Mouse (Mus musculus): ENCODE measurements around the gene Acap3. TPM values are rescaled to one million over a fixed set of nuclear protein-coding genes. Genes with fewer than 3 reads are reported as not detected.

The Acap3 gene
- 116 and 147 TPM in 2 replicates for total RNA-seq (2014; rRNA removed)
- polyA plus RNA-seq (2015; fragmentation: Nextera tagmentation; extraction: Ambion mirVana) = 84.2 and 95.3 TPM in 2 replicates

DNA sequence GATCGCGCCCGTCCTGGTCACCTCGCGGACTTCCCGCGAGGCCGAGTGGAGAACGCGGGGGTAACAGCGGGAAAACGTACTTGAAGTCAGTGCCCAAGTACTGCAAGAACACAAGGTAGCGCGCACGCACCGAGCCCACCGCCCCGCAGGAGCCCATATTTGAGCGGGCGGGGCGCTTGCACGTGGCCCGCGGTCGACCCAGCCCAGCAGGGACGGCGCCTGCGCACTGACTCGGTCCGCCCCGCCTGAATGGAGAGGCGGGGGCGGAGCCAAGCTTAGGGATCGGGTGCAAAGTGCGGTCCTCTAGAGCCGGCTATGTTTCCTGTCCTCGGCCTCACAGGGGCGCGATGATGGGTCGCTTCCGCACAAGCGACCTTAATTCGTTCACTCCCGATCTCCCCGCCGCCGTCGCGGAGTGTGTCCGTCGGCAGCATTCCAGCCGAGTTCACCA, at the start of gene Acap3, which contains the start of gene Pusl1:
Gene Acap3, plus strand, starts transcription at position 272 of the 451 bp plus-strand sequence.
Gene Pusl1, minus strand, starts transcription at position 231 of the 451 bp plus-strand sequence.
- Histone ChIP-seq H3K27ac (ENCODE audit: low read depth, low read length) (peak within 1 kb of the TSS; percentile 100), H3K9ac (peak within 1 kb of the TSS; percentile 98), H3K36me3 (ENCODE audit: insufficient read depth) (peaks cover 44% of the 10 kb centered on the region), H3K4me2 (ENCODE audit: low read depth) (peak within 1 kb of the TSS; percentile 97), H3K27me3 (ENCODE audit: insufficient read depth, low read length) (no peaks in the 10 kb centered on the region), H3K4me3 (ENCODE audit: low read depth, low read length) (peak within 1 kb of the TSS; percentile 92), H3K9me3 (ENCODE audit: low read length) (no peaks in the 10 kb centered on the region), H3K4me1 (ENCODE audit: insufficient read depth) (peaks cover 32% of the 10 kb centered on the region)
- 2% methylated on average over 52 of the region's 52 CpGs for WGBS
- TF ChIP-seq CTCF (IDR thresholded peaks at IDR 0.05; ENCODE audit: low read depth) = no peak
- DNase-seq (peak; percentile 99), ATAC-seq (peak; percentile 89)

DNA sequence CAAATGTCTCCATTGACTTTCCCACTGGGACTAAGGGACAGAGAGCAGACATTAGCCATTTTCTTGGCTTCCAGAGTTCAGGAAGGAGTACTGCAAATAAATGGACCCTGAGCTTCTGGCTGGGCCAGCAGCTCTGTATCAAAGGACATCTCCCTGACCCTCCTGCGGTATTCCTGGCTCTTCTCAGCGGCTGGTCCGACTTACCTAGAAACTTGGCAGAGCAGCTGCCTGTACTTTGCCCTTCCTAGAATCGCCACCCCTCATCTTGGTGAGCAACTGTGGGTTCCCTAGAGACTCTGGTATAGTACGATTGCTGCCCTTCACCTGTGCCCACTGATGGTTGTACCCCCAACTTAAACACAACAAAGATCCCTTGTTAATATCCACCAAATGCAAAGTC, 48.4 kb upstream of the Acap3 start:
- Histone ChIP-seq H3K4me2 (ENCODE audit: low read depth) (no peak overlapping the region), H3K9ac (no peak overlapping the region), H3K27ac (ENCODE audit: low read depth, low read length) (no peak overlapping the region), H3K4me1 (ENCODE audit: insufficient read depth) (peaks cover 8% of the 10 kb centered on the region), H3K27me3 (ENCODE audit: insufficient read depth, low read length) (no peaks in the 10 kb centered on the region), H3K9me3 (ENCODE audit: low read length) (no peaks in the 10 kb centered on the region), H3K4me3 (ENCODE audit: low read depth, low read length) (no peak overlapping the region), H3K36me3 (ENCODE audit: insufficient read depth) (0 out of 2 replicates have a peak, but pooled peaks cover 4% of the 10 kb centered on the region)
- DNase-seq = no peak
- TF ChIP-seq CTCF (IDR thresholded peaks at IDR 0.05; ENCODE audit: low read depth) = no peak
- 96% methylated on average over 5 of the region's 5 CpGs for WGBS
- ATAC-seq = no peak

DNA sequence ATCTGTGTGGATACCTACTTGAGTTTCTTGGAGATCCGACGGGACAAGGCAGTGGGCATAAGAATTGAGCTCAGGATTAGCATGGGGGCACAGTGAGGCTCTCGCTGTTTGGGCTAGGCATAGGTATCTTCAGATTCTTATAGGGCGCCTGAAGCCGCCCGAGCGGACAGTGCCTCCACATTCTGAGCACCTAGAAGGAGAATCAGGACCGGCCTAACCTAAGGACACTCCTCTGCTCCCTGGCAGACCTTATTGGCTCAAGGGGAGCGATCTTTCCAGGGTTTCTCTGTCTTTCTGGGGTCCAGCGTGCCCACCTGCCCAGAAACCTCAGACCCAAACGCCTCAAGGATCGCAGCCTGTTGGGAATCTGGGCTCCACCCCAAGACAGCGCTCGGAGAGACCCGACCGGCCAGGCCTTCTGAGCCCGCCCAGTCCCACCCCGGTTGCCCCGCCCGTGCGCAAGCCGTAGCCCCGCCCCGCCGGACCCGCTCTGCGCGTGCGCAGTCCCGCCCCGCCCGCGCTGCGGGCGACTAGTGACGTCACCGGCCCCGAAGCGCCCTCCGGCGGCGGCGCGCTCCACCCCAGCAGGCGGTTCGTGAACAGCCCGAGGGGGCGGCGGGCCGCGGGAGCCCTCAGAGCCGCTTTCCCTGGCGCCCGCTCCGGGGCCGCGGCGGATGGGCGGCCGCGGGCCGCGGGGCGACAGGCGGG, 44.6 kb upstream of the Acap3 start, which contains the start of gene Dvl1:
Gene Dvl1, plus strand, starts transcription at position 532 of the 708 bp plus-strand sequence.
- peak; percentile 61 for TF ChIP-seq CTCF (IDR thresholded peaks at IDR 0.05; ENCODE audit: low read depth)
- Histone ChIP-seq H3K36me3 (ENCODE audit: insufficient read depth) (0 out of 2 replicates have a peak, but pooled peaks cover 4% of the 10 kb centered on the region), H3K27ac (ENCODE audit: low read depth, low read length) (peak within 1 kb of the TSS; percentile 82), H3K4me1 (ENCODE audit: insufficient read depth) (peaks cover 23% of the 10 kb centered on the region), H3K27me3 (ENCODE audit: insufficient read depth, low read length) (no peaks in the 10 kb centered on the region), H3K9me3 (ENCODE audit: low read length) (no peaks in the 10 kb centered on the region), H3K4me3 (ENCODE audit: low read depth, low read length) (peak within 1 kb of the TSS; percentile 93), H3K4me2 (ENCODE audit: low read depth) (peak within 1 kb of the TSS; percentile 88), H3K9ac (peak within 1 kb of the TSS; percentile 92)
- ATAC-seq (peak; percentile 89), DNase-seq (peak; percentile 97)
- WGBS = 4% methylated on average over 54 of the region's 65 CpGs

DNA sequence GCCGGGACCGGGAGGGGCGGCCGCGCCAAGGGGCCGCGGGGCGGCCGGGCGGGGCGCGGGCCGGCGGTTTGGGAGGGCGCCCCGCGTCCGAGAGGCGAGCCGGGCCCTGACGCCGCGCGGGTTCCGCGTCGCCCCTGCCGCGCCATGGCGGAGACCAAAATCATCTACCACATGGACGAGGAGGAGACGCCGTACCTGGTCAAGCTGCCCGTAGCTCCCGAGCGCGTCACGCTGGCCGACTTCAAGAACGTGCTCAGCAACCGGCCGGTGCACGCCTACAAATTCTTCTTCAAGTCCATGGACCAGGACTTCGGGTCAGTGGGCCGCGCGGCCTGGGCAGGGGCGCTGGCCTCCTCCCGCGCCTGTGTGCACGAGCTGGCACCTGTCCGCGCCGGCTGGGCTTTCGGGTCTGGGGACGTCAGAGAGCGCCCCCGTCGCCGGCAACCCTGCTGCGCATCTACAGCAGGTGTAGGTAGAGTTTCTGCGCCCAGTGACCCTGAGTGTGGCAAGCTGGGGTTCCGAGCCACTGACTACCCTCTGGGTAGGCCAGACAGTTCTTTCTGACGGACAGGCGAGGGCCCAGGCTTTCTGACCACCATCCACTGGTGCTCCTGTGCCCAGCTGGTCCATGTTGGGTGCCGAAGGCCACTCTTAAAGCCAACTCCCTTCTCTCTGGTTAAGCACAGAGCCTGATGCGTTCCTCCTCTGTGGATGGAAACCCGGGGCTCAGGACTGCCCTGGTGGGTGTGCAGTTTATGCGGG, 43.9 kb upstream of the Acap3 start:
- H3K4me1 ChIP-seq (ENCODE audit: insufficient read depth) = peaks cover 23% of the 10 kb centered on the region
- peak overlapping the region; percentile 92 for H3K9ac ChIP-seq
- ATAC-seq (peak; percentile 19), DNase-seq (peak; percentile 41)
- 1% methylated on average over 63 of the region's 69 CpGs for WGBS
- H3K36me3 ChIP-seq (ENCODE audit: insufficient read depth) = no peaks in the 10 kb centered on the region
- no peaks in the 10 kb centered on the region for H3K27me3 ChIP-seq (ENCODE audit: insufficient read depth, low read length)
- H3K4me3 ChIP-seq (ENCODE audit: low read depth, low read length) = peak overlapping the region; percentile 93
- no peak; the same call in 1 of the 2 replicates for TF ChIP-seq CTCF (IDR thresholded peaks at IDR 0.05; ENCODE audit: low read depth)
- no peaks in the 10 kb centered on the region for H3K9me3 ChIP-seq (ENCODE audit: low read length)
- peak overlapping the region; percentile 88 for H3K4me2 ChIP-seq (ENCODE audit: low read depth)
- H3K27ac ChIP-seq (ENCODE audit: low read depth, low read length) = peak overlapping the region; percentile 82

DNA sequence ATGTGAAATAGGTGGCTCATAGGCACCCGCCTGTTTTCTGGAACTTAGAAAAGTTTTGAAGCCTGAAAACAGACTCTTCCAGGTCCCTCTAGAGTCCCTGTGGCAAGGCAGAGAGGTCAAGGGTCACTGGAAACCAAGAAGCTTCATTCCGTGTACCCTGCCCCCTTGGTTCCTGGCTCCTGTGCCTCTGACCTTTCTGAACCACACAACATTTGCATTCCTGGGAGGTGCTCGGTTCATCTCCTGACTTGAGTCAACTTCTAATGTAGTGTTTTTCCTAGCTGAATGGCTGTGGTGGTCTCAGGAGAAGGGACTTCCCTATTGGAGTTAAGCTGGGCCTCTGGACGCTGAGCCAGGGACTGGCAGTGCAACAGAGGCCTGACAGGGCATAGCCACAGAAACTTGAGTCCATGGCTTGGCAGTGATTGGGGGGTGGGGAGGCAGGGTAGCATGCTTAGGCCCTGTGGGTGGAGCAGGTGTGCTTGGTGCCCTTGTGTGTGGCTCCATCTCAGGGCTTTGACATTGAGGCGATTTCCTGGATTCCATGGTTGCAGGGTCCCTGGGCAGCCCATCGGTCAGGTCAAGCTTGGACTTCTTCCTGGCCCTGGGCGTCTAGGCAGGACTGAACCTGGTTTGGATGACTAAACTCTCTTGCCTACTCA, 43.1 kb upstream of the Acap3 start:
- H3K4me2 ChIP-seq (ENCODE audit: low read depth) = peak overlapping the region; percentile 88
- no peaks in the 10 kb centered on the region for H3K36me3 ChIP-seq (ENCODE audit: insufficient read depth)

DNA sequence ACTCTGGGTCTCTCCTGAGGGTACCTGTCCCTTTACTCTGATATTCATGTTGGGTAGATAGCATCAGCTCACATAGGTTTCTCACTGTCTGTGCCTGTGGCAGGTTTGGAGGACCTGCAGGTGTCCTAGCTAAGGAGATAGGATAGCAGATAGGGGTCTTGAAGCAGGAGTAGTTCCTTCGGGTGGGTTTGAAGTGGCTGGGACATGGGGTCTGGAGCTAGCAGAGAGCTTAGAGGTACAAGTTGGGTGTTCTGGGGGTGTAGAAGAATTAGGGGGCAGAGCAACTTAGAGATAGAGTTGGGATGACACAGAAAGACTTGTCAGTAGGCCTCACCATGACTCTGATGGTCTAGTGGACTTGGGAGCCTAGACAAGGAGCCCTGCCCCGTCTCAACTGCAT, 42.2 kb upstream of the Acap3 start:
- no peaks in the 10 kb centered on the region for H3K27me3 ChIP-seq (ENCODE audit: insufficient read depth, low read length)
- 0 out of 2 replicates have a peak, but pooled peaks cover 6% of the 10 kb centered on the region for H3K36me3 ChIP-seq (ENCODE audit: insufficient read depth)
- TF ChIP-seq CTCF (IDR thresholded peaks at IDR 0.05; ENCODE audit: low read depth) = no peak
- 84% methylated on average over 2 of the region's 2 CpGs for WGBS
- peak overlapping the region; percentile 88; the same call in 1 of the 2 replicates for H3K4me2 ChIP-seq (ENCODE audit: low read depth)
- peaks cover 23% of the 10 kb centered on the region for H3K4me1 ChIP-seq (ENCODE audit: insufficient read depth)
- no peak overlapping the region for H3K4me3 ChIP-seq (ENCODE audit: low read depth, low read length)
- H3K9ac ChIP-seq = no peak overlapping the region
- ATAC-seq (no peak), DNase-seq (no peak)
- H3K9me3 ChIP-seq (ENCODE audit: low read length) = no peaks in the 10 kb centered on the region
- no peak overlapping the region for H3K27ac ChIP-seq (ENCODE audit: low read depth, low read length)

More for the DNA sequence above, 43.1 kb upstream of the Acap3 start:
- Histone ChIP-seq H3K4me3 (ENCODE audit: low read depth, low read length) (peak overlapping the region; percentile 93), H3K4me1 (ENCODE audit: insufficient read depth) (peaks cover 23% of the 10 kb centered on the region), H3K27me3 (ENCODE audit: insufficient read depth, low read length) (no peaks in the 10 kb centered on the region), H3K9ac (peak overlapping the region; percentile 92; the same call in 1 of the 2 replicates), H3K27ac (ENCODE audit: low read depth, low read length) (no peak overlapping the region), H3K9me3 (ENCODE audit: low read length) (no peaks in the 10 kb centered on the region)
- no peak for TF ChIP-seq CTCF (IDR thresholded peaks at IDR 0.05; ENCODE audit: low read depth)
- 61% methylated on average over 7 of the region's 7 CpGs for WGBS
- ATAC-seq (no peak), DNase-seq (no peak)
